Mouse (Mus musculus) c-Kit-positive CD71-positive TER-119-negative erythroid progenitor cells, embryonic 14.5 days (primary cell): ENCODE data around the gene Sh3rf1.

Experiments used
- DNase-seq: peaks from one replicate; pipeline ENCODE4 v3.0.0-alpha.2; 2013; ENCODE audit warnings: low read depth

Sh3rf1 gene

GRCm38 (mm10) chr8:61263691-61264090 lies 40.0 kb downstream of the Sh3rf1 start:
- DNase-seq: no peak

- no peak for DNase-seq
Observed at GRCm38 (mm10) chr8:61264881-61265280, 41.2 kb downstream of the Sh3rf1 start.

- no peak for DNase-seq
Observed at GRCm38 (mm10) chr8:61265390-61265789, 41.7 kb downstream of the Sh3rf1 start.

GRCm38 (mm10) chr8:61267061-61267460 lies 43.4 kb downstream of the Sh3rf1 start:
- no peak for DNase-seq

GRCm38 (mm10) chr8:61267692-61268091 lies 44.0 kb downstream of the Sh3rf1 start:
- no peak for DNase-seq

- DNase-seq: no peak
Observed at GRCm38 (mm10) chr8:61268233-61268916, 44.7 kb downstream of the Sh3rf1 start.

GRCm38 (mm10) chr8:61270016-61270415 lies 46.3 kb downstream of the Sh3rf1 start:
- no peak for DNase-seq

- no peak for DNase-seq
Observed at GRCm38 (mm10) chr8:61270541-61270940, 46.9 kb downstream of the Sh3rf1 start.

GRCm38 (mm10) chr8:61270961-61271360 lies 47.3 kb downstream of the Sh3rf1 start:
- DNase-seq: no peak

GRCm38 (mm10) chr8:61272838-61273237 lies 49.2 kb downstream of the Sh3rf1 start:
- no peak for DNase-seq

GRCm38 (mm10) chr8:61273307-61274221 lies 49.9 kb downstream of the Sh3rf1 start:
- DNase-seq: no peak

GRCm38 (mm10) chr8:61274602-61275462 lies 51.2 kb downstream of the Sh3rf1 start:
- DNase-seq: no peak

GRCm38 (mm10) chr8:61275463-61276356 lies 52.0 kb downstream of the Sh3rf1 start:
- no peak for DNase-seq

GRCm38 (mm10) chr8:61276397-61276796 lies 52.7 kb downstream of the Sh3rf1 start:
- no peak for DNase-seq

GRCm38 (mm10) chr8:61279030-61279429 lies 55.4 kb downstream of the Sh3rf1 start:
- no peak for DNase-seq

GRCm38 (mm10) chr8:61282303-61283168 lies 58.9 kb downstream of the Sh3rf1 start:
- no peak for DNase-seq

GRCm38 (mm10) chr8:61283169-61284081 lies 59.8 kb downstream of the Sh3rf1 start:
- no peak for DNase-seq

GRCm38 (mm10) chr8:61285896-61286295 lies 62.2 kb downstream of the Sh3rf1 start:
- DNase-seq: no peak

- no peak for DNase-seq
Observed at GRCm38 (mm10) chr8:61286394-61286793, 62.7 kb downstream of the Sh3rf1 start.
